Mouse (Mus musculus): Measurements from ENCODE around the gene Jph2. TPM values are rescaled to one million over a fixed set of nuclear protein-coding genes. Genes with fewer than 3 reads are reported as not detected.
A peak's percentile ranks its signal among the peaks of the same experiment; 100 is the strongest.

The Jph2 gene
- polyA plus RNA-seq, 1 experiment from 2014 or later: 0.16 TPM

GRCm38 (mm10) chr2:163300069-163301060 lies 97.4 kb downstream of the Jph2 start:
- no peak overlapping the region for H3K27ac ChIP-seq
- no peaks in the 10 kb centered on the region for H3K27me3 ChIP-seq
- no peaks in the 10 kb centered on the region for H3K9me3 ChIP-seq (replicated peaks)
- no peak overlapping the region for H3K4me3 ChIP-seq (replicated peaks)
- H3K36me3 ChIP-seq: no peaks in the 10 kb centered on the region
- ATAC-seq (ENCODE audit: low read depth): no peak
- H3K9ac ChIP-seq: no peak overlapping the region
- H3K4me2 ChIP-seq: no peak overlapping the region
- H3K4me1 ChIP-seq (replicated peaks): no peaks in the 10 kb centered on the region; the same call in 1 of the 2 replicates
- whole genome bisulfite sequencing (ENCODE audit: insufficient replicate concordance): 56% methylated on average over 14 of the region's 14 CpGs
- DNase-seq: no peak

GRCm38 (mm10) chr2:163296999-163297630 lies 100.7 kb downstream of the Jph2 start:
- ATAC-seq (ENCODE audit: low read depth): no peak
- no peak overlapping the region for H3K27ac ChIP-seq
- no peak for DNase-seq
- H3K36me3 ChIP-seq: no peaks in the 10 kb centered on the region
- H3K4me2 ChIP-seq: no peak overlapping the region
- no peak overlapping the region for H3K9ac ChIP-seq
- WGBS (ENCODE audit: insufficient replicate concordance): 51% methylated on average over 11 of the region's 11 CpGs
- H3K4me3 ChIP-seq (replicated peaks): no peak overlapping the region
- no peaks in the 10 kb centered on the region for H3K27me3 ChIP-seq
- H3K9me3 ChIP-seq (replicated peaks): no peaks in the 10 kb centered on the region
- no peaks in the 10 kb centered on the region; the same call in 1 of the 2 replicates for H3K4me1 ChIP-seq (replicated peaks)

GRCm38 (mm10) chr2:163288881-163289379 lies 108.9 kb downstream of the Jph2 start:
- Histone ChIP-seq H3K27me3 (peaks cover 34% of the 10 kb centered on the region), H3K4me1 (replicated peaks) (0 out of 2 replicates have a peak, but pooled peaks cover 4% of the 10 kb centered on the region), H3K27ac (no peak overlapping the region), H3K9me3 (replicated peaks) (no peaks in the 10 kb centered on the region), H3K36me3 (no peaks in the 10 kb centered on the region), H3K9ac (no peak overlapping the region), H3K4me3 (replicated peaks) (no peak overlapping the region), H3K4me2 (0 out of 2 replicates have a peak overlapping the region, but pooled peaks have one; percentile 10)
- no peak for ATAC-seq (ENCODE audit: low read depth)
- DNase-seq: no peak
- WGBS (ENCODE audit: insufficient replicate concordance): 28% methylated on average over 21 of the region's 21 CpGs

Other genes starting within 250 kb of the Jph2 start
- 0.36 and 0.82 TPM in 2 replicates for gene Tox2, start 194.9 kb downstream of the Jph2 start, polyA plus RNA-seq (2015; fragmentation: Nextera tagmentation; extraction: Ambion mirVana)
- 36.1 and 39.2 TPM in 2 replicates for gene Oser1, start 26.7 kb upstream of the Jph2 start, polyA plus RNA-seq (2015; fragmentation: Nextera tagmentation; extraction: Ambion mirVana)
- gene Gdap1l1, start 40.5 kb upstream of the Jph2 start, polyA plus RNA-seq (2015; fragmentation: Nextera tagmentation; extraction: Ambion mirVana): 0.20 and 0.35 TPM in 2 replicates
- gene Fitm2, start 74.6 kb upstream of the Jph2 start, polyA plus RNA-seq (2015; fragmentation: Nextera tagmentation; extraction: Ambion mirVana): 4.7 and 5.3 TPM in 2 replicates
- gene R3hdml, start 94.3 kb upstream of the Jph2 start, polyA plus RNA-seq (2015; fragmentation: Nextera tagmentation; extraction: Ambion mirVana): not detected in 2 replicates
- gene Hnf4a, start 108.8 kb upstream of the Jph2 start, polyA plus RNA-seq (2015; fragmentation: Nextera tagmentation; extraction: Ambion mirVana): 12.3 and 15.3 TPM in 2 replicates
- 13.9 and 15.9 TPM in 2 replicates for gene Ttpal, start 204.3 kb upstream of the Jph2 start, polyA plus RNA-seq (2015; fragmentation: Nextera tagmentation; extraction: Ambion mirVana)
- 112 and 130 TPM in 2 replicates for gene Serinc3, start 247.1 kb upstream of the Jph2 start, polyA plus RNA-seq (2015; fragmentation: Nextera tagmentation; extraction: Ambion mirVana)